Mouse (Mus musculus): ENCODE results near the gene Taok1.

The Taok1 gene

GRCm38 (mm10) chr11:77491123-77491501 is 116.5 kb downstream of the Taok1 start:
- peak; percentile 96 for DNase-seq

DNA sequence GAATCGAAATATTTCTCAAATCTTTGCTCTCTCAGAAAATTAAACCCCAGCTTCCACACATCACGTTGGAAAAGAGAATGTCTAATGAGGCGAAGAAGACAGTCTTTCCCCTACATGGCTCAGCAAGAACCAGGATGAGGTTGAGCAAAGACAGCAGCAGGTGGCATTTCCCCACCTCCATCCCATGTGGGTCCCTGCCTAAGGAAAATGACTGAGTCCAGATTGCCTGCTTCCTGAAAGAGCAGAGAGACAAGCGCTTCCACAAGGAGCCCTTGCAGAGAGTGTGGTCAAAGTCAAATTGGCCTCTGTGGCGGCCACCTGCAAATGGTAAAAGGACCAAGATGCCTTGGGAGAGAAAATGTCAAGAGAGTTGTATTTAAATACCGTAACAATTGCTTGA is 117.2 kb downstream of the Taok1 start:
- DNase-seq: no peak

GRCm38 (mm10) chr11:77489591-77490235 is 117.9 kb downstream of the Taok1 start, which contains the start of gene Ankrd13b:
Gene Ankrd13b (minus strand): TSS chr11:77489678.
- DNase-seq: peak; percentile 62

- peak; percentile 46 for DNase-seq
Observed at GRCm38 (mm10) chr11:77488771-77489581, 118.6 kb downstream of the Taok1 start.

DNA sequence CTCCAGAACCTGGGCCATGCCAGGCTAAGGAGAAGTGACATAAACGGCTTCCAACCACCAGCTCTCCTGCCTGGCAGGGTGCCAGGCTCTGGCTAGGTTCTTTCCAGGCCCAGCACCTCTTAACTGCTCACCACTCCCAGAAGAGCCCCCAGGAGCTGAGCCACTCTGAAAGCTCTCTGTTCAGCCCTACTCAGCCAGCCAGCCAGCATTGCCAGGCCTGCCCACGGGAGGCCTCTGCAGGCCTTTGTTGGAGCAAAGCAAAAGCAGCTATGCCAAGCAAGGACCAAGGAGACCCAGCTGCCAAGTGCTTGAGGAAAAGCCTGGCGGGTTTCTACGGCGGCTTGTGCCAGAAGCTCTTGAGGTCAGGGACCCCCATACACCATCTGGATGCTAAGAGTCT is 120.8 kb downstream of the Taok1 start:
- no peak for DNase-seq

- DNase-seq: no peak
Observed at GRCm38 (mm10) chr11:77485229-77485628, 122.4 kb downstream of the Taok1 start.

DNA sequence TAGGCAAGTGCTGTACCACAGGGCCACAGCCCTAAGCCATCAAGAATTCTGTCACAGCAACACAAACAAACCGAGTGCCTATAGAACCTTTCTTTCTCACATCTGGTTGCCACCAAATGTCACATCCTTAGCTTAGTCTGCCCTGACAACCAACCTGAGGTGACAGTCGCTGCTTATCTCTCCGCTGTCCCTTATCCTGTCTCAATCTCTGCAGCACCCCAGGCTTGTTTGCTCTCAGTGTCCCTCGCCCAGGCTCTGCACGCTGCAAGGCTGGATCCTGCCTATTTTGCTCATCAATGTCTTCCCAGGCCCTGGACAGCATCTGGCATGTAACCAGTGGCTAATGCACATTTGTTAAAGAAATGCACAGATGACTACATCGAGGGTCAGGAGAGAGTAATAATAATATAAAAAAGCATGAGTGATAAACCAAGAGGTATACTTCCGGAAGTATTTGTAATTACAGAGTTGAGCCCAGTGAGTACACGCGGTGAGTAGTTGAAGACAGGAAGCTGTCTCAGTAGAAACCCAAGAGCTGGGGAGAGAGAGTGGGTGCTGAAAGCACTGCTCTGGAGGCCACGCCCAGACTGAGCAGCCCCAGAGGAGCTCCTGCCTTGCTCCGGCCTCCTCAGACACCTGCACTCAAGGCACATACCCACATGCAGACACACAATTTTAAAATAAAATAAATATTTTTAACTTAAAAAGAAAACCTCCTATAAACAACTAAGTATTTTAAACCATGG is 123.9 kb downstream of the Taok1 start:
- peak; percentile 78 for DNase-seq

GRCm38 (mm10) chr11:77483043-77483442 is 124.6 kb downstream of the Taok1 start:
- DNase-seq: no peak

Data from thymus, postnatal 25 days (tissue).